Mouse (Mus musculus) C2C12 (cell line): Measurements from ENCODE around the gene Abcd1.

Source experiments
- CEBPB ChIP-seq: IDR thresholded peaks from one replicate; pipeline ENCODE4 v1.6.1; 2011; ENCODE audit warnings: low read depth, mild to moderate bottlenecking, control low read depth, moderate library complexity
- CTCF ChIP-seq: IDR thresholded peaks from one replicate; pipeline ENCODE4 v1.5.1; 2011; ENCODE audit not compliant: control insufficient read depth, insufficient read depth, insufficient read length
- FOSL1 ChIP-seq: IDR thresholded peaks from one replicate; pipeline ENCODE4 v1.8.0; 2011; ENCODE audit warnings: mild to moderate bottlenecking, low read length; ENCODE audit not compliant: poor library complexity, insufficient read depth, severe bottlenecking
- MAX ChIP-seq: IDR thresholded peaks from one replicate; pipeline ENCODE4 v1.6.1; 2011; ENCODE audit warnings: mild to moderate bottlenecking, control low read depth
- MYOD1 ChIP-seq: IDR thresholded peaks from one replicate; pipeline ENCODE4 v1.6.1; 2011; ENCODE audit warnings: low read depth; ENCODE audit not compliant: control insufficient read depth, insufficient read length
- MYOG ChIP-seq: IDR thresholded peaks from one replicate; pipeline ENCODE4 v1.6.1; 2011; ENCODE audit not compliant: control insufficient read depth, insufficient read length; ENCODE audit errors: extremely low read depth
- USF1 ChIP-seq: IDR thresholded peaks from one replicate; pipeline ENCODE4 v1.6.1; 2011; ENCODE audit warnings: low read depth, mild to moderate bottlenecking, control low read depth, moderate library complexity

DNA sequence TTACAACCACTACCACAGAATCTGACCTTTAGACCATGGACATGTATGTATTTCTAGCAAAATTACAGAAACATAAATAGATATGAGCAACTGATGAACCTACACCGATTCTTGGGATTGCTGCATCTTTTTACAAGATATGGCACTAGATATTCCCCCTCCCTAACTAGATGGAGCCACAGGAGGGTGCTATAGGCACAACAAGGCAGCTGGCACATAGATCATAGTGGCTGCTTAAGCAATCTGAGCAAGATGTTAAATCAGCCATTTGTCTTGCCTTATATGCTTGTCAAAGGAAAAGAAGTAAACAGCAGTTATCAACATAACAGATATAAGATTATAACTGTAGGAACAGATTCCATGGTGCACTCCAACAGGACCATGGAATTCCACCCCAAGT, 15.9 kb upstream of the Abcd1 start:
- no peak for TF ChIP-seq MYOG
- no peak for TF ChIP-seq CTCF
- TF ChIP-seq MYOD1, result no peak
- TF ChIP-seq USF1, result no peak
- TF ChIP-seq CEBPB, result no peak
- TF ChIP-seq FOSL1, result no peak
- TF ChIP-seq MAX, result no peak
